Mouse (Mus musculus): Measurements from ENCODE around the gene Clic6.

DNA sequence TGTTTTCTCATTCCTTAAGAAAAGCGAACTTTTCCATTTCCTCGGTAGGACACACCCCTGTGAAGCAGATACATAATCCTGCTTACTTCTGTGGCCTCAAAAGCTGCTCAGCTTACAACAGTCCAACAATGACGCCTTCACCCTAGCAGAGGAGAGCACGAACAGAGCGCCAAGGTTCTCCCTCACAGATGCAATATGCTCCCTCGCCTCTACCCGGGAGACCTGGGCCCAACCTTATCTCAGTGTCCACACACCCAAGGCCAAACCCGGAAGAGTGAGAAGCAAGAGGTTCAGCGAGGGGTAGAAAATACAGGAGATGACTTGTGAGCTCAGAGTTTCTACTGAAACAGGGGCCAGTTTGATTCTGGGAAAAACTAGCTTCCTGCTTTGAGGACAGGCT, 3.8 kb downstream of the Clic6 start:
- no peak for TF ChIP-seq POLR2A (IDR thresholded peaks at IDR 0.05; ENCODE audit: borderline replicate concordance, low read depth, low read length)
- TF ChIP-seq CTCF (IDR thresholded peaks at IDR 0.05; ENCODE audit: low read depth, low read length), result no peak

Measured in bone marrow macrophage, adult 2 months (primary cell).